In the genomic region with DNA sequence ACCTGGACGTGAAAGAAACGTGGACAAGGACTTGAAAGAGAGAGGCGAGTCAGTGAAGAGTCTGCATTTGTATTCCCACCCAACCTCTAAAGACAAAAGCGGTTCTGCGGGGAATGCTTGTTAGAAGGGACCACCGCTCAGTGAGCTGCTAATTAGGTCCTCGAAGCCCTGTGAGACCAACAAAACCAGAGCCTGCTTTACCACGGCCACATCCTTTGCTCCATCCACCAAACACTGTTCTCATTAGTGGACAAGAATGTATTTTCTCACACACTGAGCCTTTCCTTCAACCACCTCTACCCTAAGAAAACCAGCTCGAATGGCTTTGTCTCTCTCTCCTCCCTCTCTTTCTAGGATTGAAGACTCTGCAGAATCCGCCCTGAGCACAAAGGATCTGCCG, we compare ENCODE assay signal across 21 mouse cellular contexts.
DNase-seq lines count a peak whose midpoint lies in the region; ATAC-seq and TF ChIP-seq lines count a peak whose summit lies in the region.
"Had no signal": no experiment of that assay in that cellular context is flagged by ENCODE, and none has a peak within 500 bp of the region (broad histone marks: within the 10 kb centered on the region; RNA-seq: fewer than 3 reads in every experiment).

No protein-coding gene starts in this region.

- peak; percentile 61; the same call in 1 of the 2 replicates for ATAC-seq in forebrain, embryonic 11.5 days (replicated peaks; ENCODE audit: low FRiP score)
- ATAC-seq: intestine, postnatal 0 days; liver, postnatal 0 days; lung, postnatal 0 days had no signal

- 45% methylated on average over 11 of the region's 11 CpGs for WGBS in forebrain, embryonic 11.5 days
- 83% methylated on average over 11 of the region's 11 CpGs for WGBS in limb, embryonic 10.5 days
- WGBS in heart, adult 2 months: 88% methylated on average over 11 of the region's 11 CpGs

- H3K4me3 ChIP-seq in forebrain, embryonic 11.5 days (ENCODE audit: low read depth, low read length): no peak overlapping the region
- no peak overlapping the region for H3K4me3 ChIP-seq in limb, embryonic 10.5 days
- no peak overlapping the region for H3K4me3 ChIP-seq in heart, adult 2 months
- H3K4me3 ChIP-seq: hindbrain, embryonic 12.5 days; kidney, embryonic 15.5 days; myocyte had no signal

- H3K36me3 ChIP-seq in forebrain, embryonic 11.5 days (ENCODE audit: control insufficient read depth, insufficient read depth, low read length): no peaks in the 10 kb centered on the region
- no peaks in the 10 kb centered on the region for H3K36me3 ChIP-seq in limb, embryonic 10.5 days
- no peaks in the 10 kb centered on the region for H3K36me3 ChIP-seq in heart, adult 2 months (ENCODE audit: control insufficient read depth, insufficient read depth, low read length)
- H3K36me3 ChIP-seq: hindbrain, embryonic 12.5 days; kidney, embryonic 15.5 days had no signal

- H3K9me3 ChIP-seq in forebrain, embryonic 11.5 days (ENCODE audit: control insufficient read depth, low read length): no peaks in the 10 kb centered on the region
- H3K9me3 ChIP-seq in limb, embryonic 10.5 days (replicated peaks): no peaks in the 10 kb centered on the region
- H3K9me3 ChIP-seq: hindbrain, embryonic 12.5 days; kidney, embryonic 15.5 days had no signal

- TF ChIP-seq EP300 in heart, adult 2 months (IDR thresholded peaks at IDR 0.05; ENCODE audit: insufficient read depth, low read depth, low read length): no peak

- intact Hi-C loops in heart, postnatal 10 days (cut with DNase I): no loop called here
- intact Hi-C loops in heart, adult 2 months (cut with DNase I): no loop called here

- DNase-seq in heart, adult 11 months: peak; percentile 61
- no peak for DNase-seq in heart, postnatal 10 days
- peak; percentile 81 for DNase-seq in brain, embryonic 14.5 days (ENCODE audit: low read depth)
- DNase-seq in forebrain, embryonic 11.5 days (ENCODE audit: low spot score): no peak
- DNase-seq in limb, embryonic 10.5 days (ENCODE audit: low spot score): no peak
- no peak for DNase-seq in heart, postnatal 4 days
- DNase-seq in heart, adult 2 months: no peak
- DNase-seq: adrenal gland, postnatal 25 days; cerebellum, adult 9-10 months; gastrocnemius, postnatal 36 days; liver, postnatal 0 days; midbrain, embryonic 14.5 days; thymus, adult 18-20 months; thymus, postnatal 36 days had no signal

- no peak overlapping the region; the same call in 1 of the 2 replicates for H3K9ac ChIP-seq in forebrain, embryonic 11.5 days (ENCODE audit: low read length)
- no peak overlapping the region for H3K9ac ChIP-seq in heart, adult 2 months (ENCODE audit: low read depth, low read length)
- H3K9ac ChIP-seq: hindbrain, embryonic 12.5 days; kidney, embryonic 15.5 days; liver, postnatal 0 days had no signal

- no peak for TF ChIP-seq POLR2A in brain, embryonic 14.5 days (IDR thresholded peaks at IDR 0.05; ENCODE audit: borderline replicate concordance, extremely low read depth, insufficient read depth, insufficient read length, poor library complexity, severe bottlenecking)
- no peak for TF ChIP-seq POLR2A in heart, adult 2 months (IDR thresholded peaks at IDR 0.05; ENCODE audit: insufficient read depth, low read depth, low read length)

- H3K4me1 ChIP-seq in forebrain, embryonic 11.5 days (replicated peaks; ENCODE audit: control insufficient read depth, insufficient read depth, low read length): peaks cover 7% of the 10 kb centered on the region
- peaks cover 67% of the 10 kb centered on the region for H3K4me1 ChIP-seq in limb, embryonic 10.5 days
- no peaks in the 10 kb centered on the region for H3K4me1 ChIP-seq in heart, adult 2 months (ENCODE audit: control insufficient read depth, insufficient read depth, low read length)

- no peaks in the 10 kb centered on the region for H3K79me2 ChIP-seq in heart, adult 2 months (replicated peaks; ENCODE audit: control insufficient read depth, insufficient read depth, low read length)

- peak overlapping the region; percentile 75 for H3K27ac ChIP-seq in forebrain, embryonic 11.5 days (ENCODE audit: low read depth, low read length)
- H3K27ac ChIP-seq in limb, embryonic 10.5 days: peak overlapping the region; percentile 54
- no peak overlapping the region for H3K27ac ChIP-seq in heart, adult 2 months
- H3K27ac ChIP-seq: hindbrain, embryonic 12.5 days; kidney, embryonic 15.5 days; macrophage had no signal

- no peaks in the 10 kb centered on the region for H3K27me3 ChIP-seq in forebrain, embryonic 11.5 days (ENCODE audit: control insufficient read depth, insufficient read depth, low read length)
- H3K27me3 ChIP-seq in limb, embryonic 10.5 days (ENCODE audit: low read depth, poor library complexity, severe bottlenecking): no peaks in the 10 kb centered on the region
- no peaks in the 10 kb centered on the region for H3K27me3 ChIP-seq in heart, adult 2 months (ENCODE audit: control insufficient read depth, insufficient read depth, low read length)
- H3K27me3 ChIP-seq: hindbrain, embryonic 12.5 days; kidney, embryonic 15.5 days had no signal

- TF ChIP-seq CTCF in brain, embryonic 14.5 days (IDR thresholded peaks at IDR 0.05; ENCODE audit: borderline replicate concordance, extremely low read depth, insufficient read depth, insufficient read length): no peak
- no peak for TF ChIP-seq CTCF in heart, adult 2 months (IDR thresholded peaks at IDR 0.05)

- H3K4me2 ChIP-seq in forebrain, embryonic 11.5 days (ENCODE audit: low read depth, low read length, severe bottlenecking): no peak overlapping the region
- H3K4me2 ChIP-seq: hindbrain, embryonic 12.5 days; kidney, embryonic 15.5 days; liver, embryonic 11.5 days had no signal

Comparison
In these comparisons a context has a peak if more than half of its experiments do, and no peak if none do; other contexts are left out.
1. DNase-seq: peak in heart, adult 11 months (single experiment) and brain, embryonic 14.5 days (single experiment); none in heart, postnatal 10 days (0 of 2), forebrain, embryonic 11.5 days (single experiment), limb, embryonic 10.5 days (single experiment), heart, postnatal 4 days (single experiment) and heart, adult 2 months (0 of 2).